Mouse (Mus musculus) heart, embryonic 11.5 days (tissue): ENCODE measurements at regions not wholly inside any gene's neighbourhood (a gene's known extent, or its start where the extent isn't known, plus 50 kb on each side); places are given as distances from the start of the nearest gene placed in this dataset.

Experiments used
- ATAC-seq: fragments of 200-750 bp; cut with Nextera tagmentation; replicated peaks from 2 replicates; pipeline ENCODE4 v1.8.0; 2017; ENCODE audit warnings: moderate library complexity; ENCODE audit not compliant: insufficient number of reproducible peaks, low FRiP score, low TSS enrichment
- H3K27ac ChIP-seq: fragments of 300-500 bp; sonication (generic); 2 replicates; pipeline ENCODE4 v1.5.1; 2014; ENCODE audit warnings: mild to moderate bottlenecking, low read depth, low read length
- H3K27me3 ChIP-seq: fragments of 300-500 bp; sonication (generic); 2 replicates; pipeline ENCODE4 v1.6.1; 2014; ENCODE audit warnings: mild to moderate bottlenecking, low read length, mixed read lengths; ENCODE audit not compliant: control insufficient read depth, insufficient read depth
- H3K36me3 ChIP-seq: fragments of 300-500 bp; sonication (generic); 2 replicates; pipeline ENCODE4 v1.6.1; 2014; ENCODE audit warnings: mild to moderate bottlenecking, low read length, moderate library complexity, mixed read lengths; ENCODE audit not compliant: control insufficient read depth, insufficient read depth
- H3K4me1 ChIP-seq: fragments of 300-500 bp; sonication (generic); 2 replicates; pipeline ENCODE4 v1.6.1; 2014; ENCODE audit warnings: low read length; ENCODE audit not compliant: control insufficient read depth, insufficient read depth
- H3K4me2 ChIP-seq: fragments of 300-500 bp; sonication (generic); 2 replicates; pipeline ENCODE4 v1.6.1; 2014; ENCODE audit warnings: mild to moderate bottlenecking, moderate library complexity
- H3K4me3 ChIP-seq: fragments of 300-500 bp; sonication (generic); 2 replicates; pipeline ENCODE4 v1.5.1; 2014; ENCODE audit warnings: low read depth, low read length
- H3K9ac ChIP-seq: fragments of 300-500 bp; sonication (generic); 2 replicates; pipeline ENCODE4 v1.6.1; 2014; ENCODE audit warnings: mild to moderate bottlenecking, low read depth, low read length, moderate library complexity
- H3K9me3 ChIP-seq: fragments of 300-500 bp; sonication (generic); replicated peaks from 2 replicates; pipeline ENCODE4 v1.6.1; 2016; ENCODE audit warnings: low read length; ENCODE audit not compliant: control insufficient read depth
- WGBS: fragments of 180-500 bp; shearing (Covaris S2); extraction: QIAGEN DNeasy Blood & Tissue Kit; methylation state at CpG from one replicate; pipeline ENCODE4 v1.1.7; 2014; ENCODE audit not compliant: insufficient replicate concordance; 5-methylcytosine and 5-hydroxymethylcytosine counted together

DNA sequence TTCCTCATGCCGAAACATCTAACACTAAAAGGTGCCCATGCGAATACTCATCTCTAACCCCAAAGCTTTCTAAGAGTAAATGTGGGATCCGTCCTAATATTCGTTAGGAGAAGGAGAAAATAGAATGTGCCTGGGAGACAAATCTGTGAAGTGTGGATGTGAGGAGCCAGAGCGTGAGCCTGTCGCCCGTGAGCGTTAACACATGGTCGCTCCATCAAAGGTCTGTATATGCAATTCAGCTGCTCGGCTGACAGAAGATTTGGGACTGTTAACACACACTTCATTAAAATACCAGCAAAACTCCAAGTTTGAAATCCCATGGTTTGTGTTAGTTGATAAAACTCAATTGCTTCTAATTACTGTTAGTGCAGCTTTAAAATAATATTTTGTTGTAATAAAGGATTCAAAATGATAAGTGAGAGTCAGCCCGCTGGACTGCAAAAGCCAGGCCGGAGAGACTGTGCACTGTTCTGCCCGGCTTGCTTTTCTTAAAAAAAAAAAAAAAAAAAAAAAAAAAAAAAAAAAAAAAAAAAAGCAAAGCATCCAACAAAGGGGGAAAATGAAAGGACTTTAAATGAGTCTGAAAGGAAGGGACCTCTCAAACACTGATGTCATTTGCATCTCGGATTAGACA is 227.0 kb downstream of the Nkx6-1 start:
- H3K4me2 ChIP-seq: no peak overlapping the region
- H3K27ac ChIP-seq: no peak overlapping the region
- H3K9me3 ChIP-seq: no peaks in the 10 kb centered on the region
- H3K36me3 ChIP-seq: no peaks in the 10 kb centered on the region
- H3K4me3 ChIP-seq: no peak overlapping the region
- no peaks in the 10 kb centered on the region for H3K4me1 ChIP-seq
- H3K27me3 ChIP-seq: no peaks in the 10 kb centered on the region
- no peak for ATAC-seq
- H3K9ac ChIP-seq: no peak overlapping the region
- 72% methylated on average over 14 of the region's 14 CpGs for WGBS

DNA sequence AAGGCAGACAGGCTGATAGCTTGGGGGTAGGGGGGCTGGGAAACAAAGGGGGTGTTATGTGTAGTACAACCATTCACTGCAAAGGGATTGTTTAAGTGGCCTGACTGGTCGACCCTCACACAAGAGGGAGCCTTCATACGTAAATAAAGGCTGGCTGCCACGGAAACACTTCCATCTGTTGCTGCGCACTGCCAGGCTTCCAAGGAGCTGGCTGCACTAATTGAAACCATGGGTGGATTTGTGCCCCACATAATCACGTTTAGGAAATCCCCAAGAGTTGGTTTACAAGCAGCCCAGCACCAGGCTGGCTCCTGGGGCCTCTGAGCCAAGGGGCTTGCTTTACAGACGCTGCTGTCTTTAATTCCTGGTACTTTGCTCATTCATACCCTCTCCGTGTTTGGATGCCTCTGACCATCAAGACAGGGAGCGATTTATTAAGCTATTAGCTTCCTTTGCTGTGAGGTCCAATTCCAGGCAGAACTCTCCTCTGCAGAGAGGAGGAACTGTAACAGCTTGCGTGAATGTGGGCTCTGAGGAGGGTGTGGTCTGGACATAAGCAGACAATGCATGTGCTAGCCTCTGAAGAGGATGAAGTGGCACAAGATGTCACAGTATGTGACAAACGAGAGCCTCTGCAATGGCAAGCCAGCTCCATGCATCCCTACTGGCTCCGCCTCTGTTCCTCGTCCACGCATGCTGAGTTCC is 238.6 kb downstream of the Nkx6-1 start:
- no peaks in the 10 kb centered on the region for H3K36me3 ChIP-seq
- no peak overlapping the region for H3K9ac ChIP-seq
- H3K27ac ChIP-seq: no peak overlapping the region
- no peak for ATAC-seq
- no peaks in the 10 kb centered on the region for H3K4me1 ChIP-seq
- H3K27me3 ChIP-seq: no peaks in the 10 kb centered on the region
- 42% methylated on average over 13 of the region's 13 CpGs for WGBS
- H3K4me2 ChIP-seq: no peak overlapping the region
- H3K4me3 ChIP-seq: no peak overlapping the region
- H3K9me3 ChIP-seq: no peaks in the 10 kb centered on the region

DNA sequence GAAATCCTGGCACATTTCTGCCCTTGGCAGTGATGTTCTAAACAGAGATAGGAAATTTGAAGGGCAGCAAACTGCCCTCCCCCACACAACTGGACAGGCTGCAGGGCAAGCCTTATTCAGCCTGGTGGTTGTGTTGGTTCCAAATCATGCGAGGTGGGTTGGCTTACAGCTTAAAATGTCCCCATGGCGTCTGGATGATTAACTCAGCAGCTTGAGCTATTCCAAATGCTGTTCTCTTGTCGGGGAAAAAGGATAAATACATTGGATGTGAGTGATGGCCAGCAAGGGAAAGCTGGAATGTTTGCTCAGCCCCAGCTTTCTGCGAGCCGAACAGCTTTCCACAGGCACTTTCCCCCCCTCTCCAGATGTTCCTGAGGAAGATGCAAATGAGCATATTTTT is 280.5 kb downstream of the Nkx6-1 start:
- no peak overlapping the region for H3K4me3 ChIP-seq
- ATAC-seq: no peak
- no peaks in the 10 kb centered on the region for H3K36me3 ChIP-seq
- no peak overlapping the region for H3K4me2 ChIP-seq
- no peak overlapping the region for H3K9ac ChIP-seq
- no peaks in the 10 kb centered on the region for H3K9me3 ChIP-seq
- no peaks in the 10 kb centered on the region for H3K27me3 ChIP-seq
- H3K27ac ChIP-seq: no peak overlapping the region
- 61% methylated on average over 5 of the region's 5 CpGs for WGBS
- H3K4me1 ChIP-seq: no peaks in the 10 kb centered on the region

GRCm38 (mm10) chr5:101381361-101381760 is 283.4 kb downstream of the Nkx6-1 start:
- Histone ChIP-seq H3K9me3 (no peaks in the 10 kb centered on the region), H3K4me3 (no peak overlapping the region), H3K27ac (no peak overlapping the region), H3K27me3 (no peaks in the 10 kb centered on the region), H3K4me2 (no peak overlapping the region), H3K36me3 (no peaks in the 10 kb centered on the region), H3K4me1 (no peaks in the 10 kb centered on the region), H3K9ac (no peak overlapping the region)
- ATAC-seq: no peak
- 82% methylated on average over 8 of the region's 8 CpGs for WGBS

- Histone ChIP-seq H3K4me3 (no peak overlapping the region), H3K27me3 (no peaks in the 10 kb centered on the region), H3K9me3 (no peaks in the 10 kb centered on the region), H3K27ac (no peak overlapping the region), H3K4me2 (no peak overlapping the region), H3K4me1 (no peaks in the 10 kb centered on the region), H3K36me3 (no peaks in the 10 kb centered on the region), H3K9ac (no peak overlapping the region)
- 74% methylated on average over 6 of the region's 6 CpGs for WGBS
- no peak for ATAC-seq
These were observed 288.1 kb downstream of the Nkx6-1 start for GRCm38 (mm10) chr5:101376657-101377056.

GRCm38 (mm10) chr5:101374129-101374528 is 290.7 kb downstream of the Nkx6-1 start:
- no peak for ATAC-seq
- Histone ChIP-seq H3K4me3 (no peak overlapping the region), H3K4me2 (no peak overlapping the region), H3K27ac (no peak overlapping the region), H3K9ac (no peak overlapping the region), H3K4me1 (no peaks in the 10 kb centered on the region), H3K36me3 (no peaks in the 10 kb centered on the region), H3K9me3 (no peaks in the 10 kb centered on the region), H3K27me3 (no peaks in the 10 kb centered on the region)
- WGBS: 81% methylated on average over 2 of the region's 2 CpGs

- Histone ChIP-seq H3K9me3 (no peaks in the 10 kb centered on the region), H3K4me2 (no peak overlapping the region), H3K27me3 (0 out of 2 replicates have a peak, but pooled peaks cover 5% of the 10 kb centered on the region), H3K4me1 (no peaks in the 10 kb centered on the region), H3K4me3 (no peak overlapping the region), H3K27ac (no peak overlapping the region), H3K36me3 (no peaks in the 10 kb centered on the region), H3K9ac (no peak overlapping the region)
- 73% methylated on average over 8 of the region's 8 CpGs for WGBS
- ATAC-seq: no peak
These were observed 292.6 kb downstream of the Nkx6-1 start for GRCm38 (mm10) chr5:101372204-101372603.

GRCm38 (mm10) chr5:101365364-101365763 is 299.4 kb downstream of the Nkx6-1 start:
- Histone ChIP-seq H3K27ac (no peak overlapping the region), H3K9me3 (no peaks in the 10 kb centered on the region), H3K4me2 (no peak overlapping the region), H3K4me1 (no peaks in the 10 kb centered on the region), H3K4me3 (no peak overlapping the region), H3K9ac (no peak overlapping the region), H3K27me3 (0 out of 2 replicates have a peak, but pooled peaks cover 12% of the 10 kb centered on the region), H3K36me3 (no peaks in the 10 kb centered on the region)
- 9% methylated on average over 11 of the region's 11 CpGs for WGBS
- ATAC-seq: no peak

GRCm38 (mm10) chr5:101359986-101360385 is 304.8 kb downstream of the Nkx6-1 start:
- no peaks in the 10 kb centered on the region for H3K4me1 ChIP-seq
- no peaks in the 10 kb centered on the region for H3K36me3 ChIP-seq
- no peak for ATAC-seq
- no peak overlapping the region for H3K27ac ChIP-seq
- no peaks in the 10 kb centered on the region for H3K9me3 ChIP-seq
- no peak overlapping the region for H3K4me2 ChIP-seq
- 67% methylated on average over 6 of the region's 6 CpGs for WGBS
- H3K4me3 ChIP-seq: no peak overlapping the region
- H3K9ac ChIP-seq: no peak overlapping the region
- H3K27me3 ChIP-seq: 0 out of 2 replicates have a peak, but pooled peaks cover 3% of the 10 kb centered on the region
